Mouse (Mus musculus) olfactory bulb, adult 2 months (tissue): Measurements from ENCODE around the gene Map2k3. TPM values are rescaled to one million over a fixed set of nuclear protein-coding genes. Genes with fewer than 3 reads are reported as not detected.

ENCODE experiments used
- H3K27ac ChIP-seq: fragments of 200-500 bp; 2 replicates; pipeline ENCODE4 v1.5.1; 2012; ENCODE audit warnings: low read depth, low read length; ENCODE audit not compliant: insufficient read depth
- H3K4me1 ChIP-seq: fragments of 200-500 bp; 2 replicates; pipeline ENCODE4 v1.6.1; 2012; ENCODE audit warnings: low read length; ENCODE audit not compliant: control insufficient read depth, insufficient read depth
- H3K4me3 ChIP-seq: fragments of 200-500 bp; 2 replicates; pipeline ENCODE4 v1.5.1; 2012; ENCODE audit warnings: mild to moderate bottlenecking, low read depth, low read length, moderate library complexity; ENCODE audit not compliant: insufficient read depth
- CTCF ChIP-seq: fragments of 200-500 bp; IDR thresholded peaks from 2 replicates; pipeline ENCODE4 v1.5.1; 2012; ENCODE audit warnings: low read depth, mild to moderate bottlenecking, low read length, moderate library complexity; ENCODE audit not compliant: insufficient read depth
- POLR2A ChIP-seq: fragments of 200-500 bp; IDR thresholded peaks from 2 replicates; pipeline ENCODE4 v1.6.1; 2012; ENCODE audit warnings: mild to moderate bottlenecking, low read depth, low read length, moderate library complexity; ENCODE audit not compliant: insufficient read depth
- WGBS: fragments of 180-500 bp; shearing (Covaris S2); methylation state at CpG from one replicate; pipeline ENCODE4 v1.1.7; 2018; 5-methylcytosine and 5-hydroxymethylcytosine counted together
- polyA plus RNA-seq: library from polyadenylated mRNA; stranded (reverse); fragments of >200 nt; gene quantifications from 2 replicates; pipeline ENCODE4 v1.2.4, GENCODE M21; 2012; ENCODE audit warnings: low replicate concordance; ENCODE audit not compliant: missing spikeins, insufficient read depth, insufficient read length

The Map2k3 gene
- polyA plus RNA-seq, 1 experiment: not detected

- no peak overlapping the region for H3K4me3 ChIP-seq
- no peak overlapping the region for H3K27ac ChIP-seq
- WGBS: 92% methylated on average over 1 of the region's 1 CpGs
- TF ChIP-seq POLR2A: no peak
- no peak for TF ChIP-seq CTCF
- H3K4me1 ChIP-seq: no peaks in the 10 kb centered on the region
These were observed 9.6 kb upstream of the Map2k3 start for GRCm38 (mm10) chr11:60922195-60922594.

GRCm38 (mm10) chr11:60922964-60923363 lies 8.9 kb upstream of the Map2k3 start:
- Histone ChIP-seq H3K4me3 (no peak overlapping the region), H3K4me1 (peaks cover 3% of the 10 kb centered on the region), H3K27ac (no peak overlapping the region)
- WGBS: 72% methylated on average over 5 of the region's 5 CpGs
- TF ChIP-seq POLR2A (no peak), CTCF (no peak)

GRCm38 (mm10) chr11:60924498-60924897 lies 7.3 kb upstream of the Map2k3 start:
- 66% methylated on average over 6 of the region's 6 CpGs for WGBS
- TF ChIP-seq CTCF (no peak), POLR2A (no peak)
- Histone ChIP-seq H3K4me1 (peaks cover 3% of the 10 kb centered on the region), H3K27ac (no peak overlapping the region), H3K4me3 (no peak overlapping the region)

GRCm38 (mm10) chr11:60924981-60925380 lies 6.9 kb upstream of the Map2k3 start:
- no peak overlapping the region for H3K27ac ChIP-seq
- H3K4me1 ChIP-seq: peaks cover 3% of the 10 kb centered on the region
- no peak for TF ChIP-seq CTCF
- TF ChIP-seq POLR2A: no peak
- H3K4me3 ChIP-seq: no peak overlapping the region
- WGBS: 93% methylated on average over 1 of the region's 1 CpGs

GRCm38 (mm10) chr11:60927264-60927663 lies 4.6 kb upstream of the Map2k3 start:
- peak overlapping the region; percentile 11; the same call in 1 of the 2 replicates for H3K4me3 ChIP-seq
- no peak overlapping the region for H3K27ac ChIP-seq
- WGBS: under 1% methylated on average over 9 of the region's 9 CpGs
- TF ChIP-seq CTCF: no peak
- TF ChIP-seq POLR2A: no peak
- peaks cover 10% of the 10 kb centered on the region for H3K4me1 ChIP-seq

- 18% methylated on average over 7 of the region's 7 CpGs for WGBS
- Histone ChIP-seq H3K27ac (no peak overlapping the region), H3K4me1 (peaks cover 38% of the 10 kb centered on the region), H3K4me3 (peak overlapping the region; percentile 59)
- TF ChIP-seq CTCF (no peak), POLR2A (no peak)
These were observed 1.0 kb upstream of the Map2k3 start for GRCm38 (mm10) chr11:60930724-60931281.

- H3K27ac ChIP-seq: no peak overlapping the region
These were observed 458 bp upstream of the Map2k3 start for GRCm38 (mm10) chr11:60931282-60931868.

GRCm38 (mm10) chr11:60932503-60933020 lies 729 bp downstream of the Map2k3 start:
- H3K4me1 ChIP-seq: peaks cover 39% of the 10 kb centered on the region
- H3K4me3 ChIP-seq: peak overlapping the region; percentile 59
- no peak for TF ChIP-seq POLR2A
- no peak for TF ChIP-seq CTCF
- 8% methylated on average over 7 of the region's 7 CpGs for WGBS
- H3K27ac ChIP-seq: no peak overlapping the region

More at GRCm38 (mm10) chr11:60931282-60931868, 458 bp upstream of the Map2k3 start:
- Histone ChIP-seq H3K4me3 (peak overlapping the region; percentile 59), H3K4me1 (peaks cover 38% of the 10 kb centered on the region)
- TF ChIP-seq POLR2A: no peak
- 2% methylated on average over 30 of the region's 30 CpGs for WGBS

GRCm38 (mm10) chr11:60933178-60933930 lies 1.5 kb downstream of the Map2k3 start:
- TF ChIP-seq CTCF: no peak
- TF ChIP-seq POLR2A: no peak
- peaks cover 37% of the 10 kb centered on the region for H3K4me1 ChIP-seq
- 78% methylated on average over 10 of the region's 10 CpGs for WGBS
- H3K4me3 ChIP-seq: no peak overlapping the region
- H3K27ac ChIP-seq: no peak overlapping the region
